Mouse (Mus musculus) lung, embryonic 15.5 days (tissue): ENCODE data around the gene Poll. TPM values are rescaled to one million over a fixed set of nuclear protein-coding genes. Genes with fewer than 3 reads are reported as not detected.
A peak's percentile ranks its signal among the peaks of the same experiment; 100 is the strongest.

Experiments used
- ATAC-seq: fragments of 200-750 bp; cut with Nextera tagmentation; 2 replicates; pipeline ENCODE4 v1.8.0; 2017; ENCODE audit warnings: moderate number of reproducible peaks, borderline replicate concordance; ENCODE audit not compliant: low FRiP score, low TSS enrichment; ENCODE audit errors: extremely low read depth
- H3K27ac ChIP-seq: fragments of 300-500 bp; sonication (generic); 2 replicates; pipeline ENCODE4 v1.5.1; 2015; ENCODE audit warnings: moderate library complexity, mild to moderate bottlenecking, inconsistent platforms
- H3K27me3 ChIP-seq: fragments of 300-500 bp; sonication (generic); 2 replicates; pipeline ENCODE4 v1.6.1; 2015; ENCODE audit warnings: inconsistent platforms
- H3K36me3 ChIP-seq: fragments of 300-500 bp; sonication (generic); 2 replicates; pipeline ENCODE4 v1.6.1; 2015; ENCODE audit warnings: inconsistent platforms
- H3K4me1 ChIP-seq: fragments of 300-500 bp; sonication (generic); 2 replicates; pipeline ENCODE4 v1.6.1; 2015; ENCODE audit warnings: inconsistent platforms
- H3K4me2 ChIP-seq: fragments of 300-500 bp; sonication (generic); 2 replicates; pipeline ENCODE4 v1.6.1; 2015; ENCODE audit warnings: inconsistent platforms, mild to moderate bottlenecking, moderate library complexity
- H3K4me3 ChIP-seq: fragments of 300-500 bp; sonication (generic); 2 replicates; pipeline ENCODE4 v1.5.1; 2015; ENCODE audit warnings: mild to moderate bottlenecking, inconsistent platforms
- H3K9ac ChIP-seq: fragments of 300-500 bp; sonication (generic); 2 replicates; pipeline ENCODE4 v1.6.1; 2015; ENCODE audit warnings: inconsistent platforms
- H3K9me3 ChIP-seq: fragments of 300-500 bp; sonication (generic); 2 replicates; pipeline ENCODE4 v1.6.1; 2016; ENCODE audit warnings: inconsistent platforms
- WGBS: fragments of 180-500 bp; shearing (Covaris S2); methylation state at CpG from one replicate; pipeline ENCODE4 v1.1.7; 2015; 5-methylcytosine and 5-hydroxymethylcytosine counted together
- polyA plus RNA-seq: library from polyadenylated mRNA; unstranded; fragments of >200 nt; fragmentation: Nextera tagmentation; extraction: Ambion mirVana; gene quantifications from 2 replicates; pipeline ENCODE4 v1.2.1, GENCODE M21; 2015

The Poll gene
- polyA plus RNA-seq, 1 experiment from 2014 or later: 19.9 TPM

- H3K4me3 ChIP-seq: no peak overlapping the region
- no peaks in the 10 kb centered on the region for H3K27me3 ChIP-seq
- H3K9ac ChIP-seq: no peak overlapping the region
- WGBS: 55% methylated on average over 15 of the region's 15 CpGs
- peak; percentile 75 for ATAC-seq
- peaks cover 10% of the 10 kb centered on the region for H3K4me1 ChIP-seq
- H3K9me3 ChIP-seq: no peaks in the 10 kb centered on the region
- peak overlapping the region; percentile 55 for H3K27ac ChIP-seq
- no peak overlapping the region for H3K4me2 ChIP-seq
- H3K36me3 ChIP-seq: peaks cover 15% of the 10 kb centered on the region; the same call in 1 of the 2 replicates
Measured at GRCm38 (mm10) chr19:45530200-45530995, 29.9 kb downstream of the Poll start.

DNA sequence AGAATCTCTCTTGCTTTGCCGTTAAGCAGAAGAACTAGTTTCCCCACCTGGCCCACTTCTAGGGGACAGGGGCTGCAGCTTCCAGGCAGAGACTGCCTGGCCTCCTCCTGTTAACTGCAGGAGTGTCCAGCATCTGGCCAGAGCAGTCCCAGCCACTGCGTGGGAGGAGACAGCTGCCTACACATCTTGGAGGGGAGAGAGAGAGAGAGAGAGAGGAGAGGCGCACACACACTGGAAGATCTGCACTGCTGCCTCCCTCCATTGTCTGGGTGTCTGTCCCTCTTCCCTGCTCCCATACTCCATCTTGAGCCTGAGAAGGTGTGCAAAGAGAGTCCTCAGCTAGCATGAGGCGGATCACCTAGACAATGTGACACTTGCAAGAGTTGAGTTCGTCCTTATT lies 31.0 kb downstream of the Poll start:
- no peak overlapping the region for H3K4me2 ChIP-seq
- H3K27me3 ChIP-seq: no peaks in the 10 kb centered on the region
- no peak overlapping the region for H3K4me3 ChIP-seq
- no peak overlapping the region for H3K9ac ChIP-seq
- peaks cover 15% of the 10 kb centered on the region; the same call in 1 of the 2 replicates for H3K36me3 ChIP-seq
- no peak for ATAC-seq
- peaks cover 10% of the 10 kb centered on the region for H3K4me1 ChIP-seq
- H3K9me3 ChIP-seq: no peaks in the 10 kb centered on the region
- H3K27ac ChIP-seq: peak overlapping the region; percentile 55; the same call in 1 of the 2 replicates
- WGBS: 79% methylated on average over 5 of the region's 5 CpGs

- Histone ChIP-seq H3K4me2 (no peak overlapping the region), H3K9me3 (no peaks in the 10 kb centered on the region), H3K4me3 (no peak overlapping the region), H3K27ac (no peak overlapping the region), H3K9ac (no peak overlapping the region), H3K27me3 (no peaks in the 10 kb centered on the region), H3K4me1 (peaks cover 10% of the 10 kb centered on the region), H3K36me3 (peaks cover 15% of the 10 kb centered on the region; the same call in 1 of the 2 replicates)
- no peak for ATAC-seq
- 81% methylated on average over 10 of the region's 10 CpGs for WGBS
Measured at GRCm38 (mm10) chr19:45527931-45528534, 32.3 kb downstream of the Poll start.

GRCm38 (mm10) chr19:45527382-45527781 lies 32.9 kb downstream of the Poll start:
- peaks cover 18% of the 10 kb centered on the region; the same call in 1 of the 2 replicates for H3K36me3 ChIP-seq
- 80% methylated on average over 7 of the region's 7 CpGs for WGBS
- H3K4me1 ChIP-seq: peaks cover 10% of the 10 kb centered on the region
- H3K4me3 ChIP-seq: no peak overlapping the region
- H3K27ac ChIP-seq: no peak overlapping the region
- H3K27me3 ChIP-seq: no peaks in the 10 kb centered on the region
- ATAC-seq: no peak
- H3K4me2 ChIP-seq: no peak overlapping the region
- H3K9me3 ChIP-seq: no peaks in the 10 kb centered on the region
- no peak overlapping the region for H3K9ac ChIP-seq

DNA sequence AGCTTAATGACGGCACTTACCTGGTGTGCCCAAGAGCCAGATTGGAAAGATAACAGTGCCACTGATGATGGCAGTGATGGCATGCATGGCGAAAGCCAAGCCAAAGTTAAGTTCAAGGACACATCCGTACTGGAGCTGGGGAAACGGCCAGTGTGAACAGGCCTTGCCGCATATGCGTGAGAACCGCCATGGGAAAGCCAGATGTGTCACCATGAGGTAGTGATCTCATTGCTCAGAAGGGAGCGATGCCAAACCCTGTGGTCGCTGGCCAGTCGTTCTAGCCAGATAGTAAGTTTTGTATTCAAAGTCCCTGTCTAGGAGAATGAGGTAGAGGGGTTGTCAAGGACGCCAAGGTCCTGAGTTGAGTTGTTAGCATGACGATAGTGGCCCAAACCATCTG lies 44.1 kb downstream of the Poll start:
- H3K27ac ChIP-seq: no peak overlapping the region
- 92% methylated on average over 12 of the region's 12 CpGs for WGBS
- H3K36me3 ChIP-seq: peaks cover 36% of the 10 kb centered on the region
- H3K4me2 ChIP-seq: no peak overlapping the region
- ATAC-seq: no peak
- H3K27me3 ChIP-seq: no peaks in the 10 kb centered on the region
- H3K9ac ChIP-seq: no peak overlapping the region
- H3K4me1 ChIP-seq: 0 out of 2 replicates have a peak, but pooled peaks cover 3% of the 10 kb centered on the region
- no peak overlapping the region for H3K4me3 ChIP-seq
- H3K9me3 ChIP-seq: no peaks in the 10 kb centered on the region

- Histone ChIP-seq H3K36me3 (peaks cover 31% of the 10 kb centered on the region), H3K9me3 (no peaks in the 10 kb centered on the region), H3K4me2 (no peak overlapping the region), H3K9ac (no peak overlapping the region), H3K27ac (no peak overlapping the region), H3K27me3 (no peaks in the 10 kb centered on the region), H3K4me3 (no peak overlapping the region), H3K4me1 (0 out of 2 replicates have a peak, but pooled peaks cover 3% of the 10 kb centered on the region)
- no peak for ATAC-seq
- 96% methylated on average over 2 of the region's 2 CpGs for WGBS
Measured at GRCm38 (mm10) chr19:45515341-45515740, 45.0 kb downstream of the Poll start.

DNA sequence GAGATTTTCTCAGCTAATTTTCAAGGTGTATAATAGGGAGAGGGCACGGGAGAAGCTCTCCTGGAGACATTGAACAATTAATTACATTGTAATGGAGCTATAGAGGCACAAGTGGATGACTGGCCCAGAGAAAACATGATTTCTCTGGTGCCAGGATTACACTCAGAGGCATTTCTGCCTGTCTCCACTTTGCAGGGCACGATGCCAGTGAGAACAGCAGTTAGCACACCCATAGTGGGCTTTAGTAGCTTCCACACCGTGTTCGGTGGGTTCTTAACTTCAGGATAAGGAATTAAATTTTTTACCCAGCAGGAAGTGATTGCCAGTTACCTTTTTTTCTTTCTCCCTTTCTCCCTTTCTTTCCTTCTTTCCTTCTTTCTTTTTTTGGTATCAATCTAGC lies 48.9 kb downstream of the Poll start:
- Histone ChIP-seq H3K4me3 (no peak overlapping the region), H3K4me1 (0 out of 2 replicates have a peak, but pooled peaks cover 3% of the 10 kb centered on the region), H3K27ac (no peak overlapping the region), H3K27me3 (no peaks in the 10 kb centered on the region), H3K9ac (no peak overlapping the region), H3K9me3 (no peaks in the 10 kb centered on the region), H3K4me2 (no peak overlapping the region), H3K36me3 (peaks cover 15% of the 10 kb centered on the region)
- WGBS: 84% methylated on average over 4 of the region's 4 CpGs
- no peak for ATAC-seq

- H3K27me3 ChIP-seq: no peaks in the 10 kb centered on the region
- no peak for ATAC-seq
- peaks cover 10% of the 10 kb centered on the region; the same call in 1 of the 2 replicates for H3K36me3 ChIP-seq
- no peak overlapping the region for H3K9ac ChIP-seq
- H3K27ac ChIP-seq: no peak overlapping the region
- H3K4me3 ChIP-seq: no peak overlapping the region
- 0 out of 2 replicates have a peak, but pooled peaks cover 3% of the 10 kb centered on the region for H3K4me1 ChIP-seq
- H3K9me3 ChIP-seq: no peaks in the 10 kb centered on the region
- WGBS: 74% methylated on average over 3 of the region's 3 CpGs
- H3K4me2 ChIP-seq: no peak overlapping the region
Measured at GRCm38 (mm10) chr19:45510680-45511079, 49.7 kb downstream of the Poll start.

- Histone ChIP-seq H3K4me2 (no peak overlapping the region), H3K4me1 (no peaks in the 10 kb centered on the region), H3K9me3 (no peaks in the 10 kb centered on the region), H3K27me3 (no peaks in the 10 kb centered on the region), H3K4me3 (no peak overlapping the region), H3K36me3 (no peaks in the 10 kb centered on the region), H3K9ac (no peak overlapping the region), H3K27ac (no peak overlapping the region)
- ATAC-seq: no peak
- WGBS: 67% methylated on average over 19 of the region's 19 CpGs
Measured at GRCm38 (mm10) chr19:45507531-45507930, 52.8 kb downstream of the Poll start.

DNA sequence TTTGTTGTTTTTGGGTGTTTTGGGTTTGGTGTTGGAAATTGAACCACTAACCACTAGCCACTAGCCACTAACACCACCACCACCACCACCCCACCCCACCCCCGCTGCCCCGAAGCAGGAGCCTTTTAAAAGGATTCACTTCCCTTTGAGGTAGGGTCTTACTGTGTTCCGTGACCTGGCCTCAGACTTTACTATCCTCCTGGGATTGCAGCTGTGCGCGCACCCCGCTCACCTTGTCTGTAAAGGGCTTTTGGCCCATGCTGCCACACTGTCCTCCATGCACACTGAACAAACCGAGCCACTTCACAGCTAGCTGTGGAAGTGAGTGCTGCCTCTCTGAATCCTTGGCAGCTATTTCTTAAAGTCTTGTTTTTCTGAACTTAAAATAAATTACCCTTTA lies 54.9 kb downstream of the Poll start:
- Histone ChIP-seq H3K4me2 (no peak overlapping the region), H3K36me3 (no peaks in the 10 kb centered on the region), H3K27me3 (no peaks in the 10 kb centered on the region), H3K4me3 (no peak overlapping the region), H3K4me1 (no peaks in the 10 kb centered on the region), H3K9me3 (no peaks in the 10 kb centered on the region), H3K9ac (no peak overlapping the region), H3K27ac (no peak overlapping the region)
- ATAC-seq: no peak
- WGBS: 83% methylated on average over 7 of the region's 7 CpGs
